Mouse (Mus musculus): ENCODE measurements at regions not wholly inside any gene's neighbourhood (a gene's known extent, or its start where the extent isn't known, plus 50 kb on each side); places are given as distances from the start of the nearest gene placed in this dataset.

DNA sequence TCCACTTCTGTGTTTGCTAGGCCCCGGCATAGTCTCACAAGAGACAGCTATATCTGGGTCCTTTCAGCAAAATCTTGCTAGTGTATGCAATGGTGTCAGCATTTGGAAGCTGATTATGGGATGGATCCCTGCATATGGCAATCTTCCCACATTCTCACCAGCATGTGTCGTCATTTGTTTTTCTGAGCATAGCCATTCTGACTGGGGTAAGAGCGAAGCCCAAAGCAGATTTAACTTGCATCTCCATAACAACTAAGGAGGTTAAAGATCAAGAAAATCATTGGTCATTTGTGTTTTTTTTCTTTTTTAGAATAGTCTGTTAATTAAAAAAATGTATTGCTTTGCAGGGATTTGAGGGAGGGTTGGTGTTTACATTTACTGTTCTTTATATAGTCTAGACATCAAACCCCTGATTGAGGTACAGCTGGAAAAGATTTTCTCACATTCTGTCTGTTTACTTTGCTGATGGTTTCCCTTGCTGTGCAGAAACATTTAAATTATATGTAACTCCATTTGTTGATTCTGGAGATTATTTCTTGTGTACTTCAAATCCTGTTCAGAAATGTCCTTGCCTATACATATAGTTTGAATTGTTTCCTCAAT, 678.1 kb downstream of the Phex start:
- Histone ChIP-seq H3K36me3 (ENCODE audit: control insufficient read depth, insufficient read depth, low read length) (no peaks in the 10 kb centered on the region), H3K4me3 (ENCODE audit: low read depth, low read length) (no peak overlapping the region), H3K9ac (ENCODE audit: low read depth, low read length) (no peak overlapping the region), H3K27ac (replicated peaks; ENCODE audit: low read depth, low read length) (no peak overlapping the region), H3K9me3 (ENCODE audit: control insufficient read depth, low read length) (no peaks in the 10 kb centered on the region), H3K4me2 (ENCODE audit: low read depth, low read length) (no peak overlapping the region), H3K4me1 (ENCODE audit: control insufficient read depth, insufficient read depth, low read length) (no peaks in the 10 kb centered on the region), H3K27me3 (replicated peaks; ENCODE audit: control insufficient read depth, insufficient read depth, low read length) (no peaks in the 10 kb centered on the region)
- WGBS: 78% methylated on average over 2 of the region's 3 CpGs
- DNase-seq (ENCODE audit: low spot score) (peak; percentile 3), ATAC-seq (ENCODE audit: low read depth) (no peak)

DNA sequence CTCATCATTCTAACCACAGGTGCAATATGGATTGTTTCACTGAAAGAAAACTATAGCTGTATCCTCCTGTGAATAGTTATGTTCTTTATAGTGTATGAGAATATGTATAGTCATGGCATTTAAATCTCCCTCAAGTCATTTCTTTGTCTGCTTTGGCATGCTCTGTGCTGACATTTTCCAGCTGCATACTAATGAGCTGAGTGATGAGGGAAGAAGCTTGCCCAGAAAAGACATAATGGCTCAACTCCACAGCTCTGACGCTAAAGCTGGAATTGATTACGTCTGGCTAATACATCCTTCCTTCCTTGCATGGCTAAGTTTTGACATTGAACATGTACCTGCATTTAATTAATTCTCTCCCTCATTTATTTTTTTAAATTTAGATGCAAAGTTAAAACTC, 722.9 kb downstream of the Phex start:
- Histone ChIP-seq H3K27me3 (replicated peaks; ENCODE audit: control insufficient read depth, insufficient read depth, low read length) (no peaks in the 10 kb centered on the region), H3K9ac (ENCODE audit: low read depth, low read length) (no peak overlapping the region), H3K27ac (replicated peaks; ENCODE audit: low read depth, low read length) (no peak overlapping the region), H3K4me2 (ENCODE audit: low read depth, low read length) (no peak overlapping the region), H3K9me3 (ENCODE audit: control insufficient read depth, low read length) (no peaks in the 10 kb centered on the region), H3K36me3 (ENCODE audit: control insufficient read depth, insufficient read depth, low read length) (no peaks in the 10 kb centered on the region), H3K4me3 (ENCODE audit: low read depth, low read length) (no peak overlapping the region), H3K4me1 (ENCODE audit: control insufficient read depth, insufficient read depth, low read length) (no peaks in the 10 kb centered on the region)
- ATAC-seq (ENCODE audit: low read depth): 0 out of 2 replicates have a peak, but pooled peaks have one; percentile 37
- DNase-seq (ENCODE audit: low spot score): peak; percentile 75
- WGBS: 43% methylated on average over 2 of the region's 2 CpGs

DNA sequence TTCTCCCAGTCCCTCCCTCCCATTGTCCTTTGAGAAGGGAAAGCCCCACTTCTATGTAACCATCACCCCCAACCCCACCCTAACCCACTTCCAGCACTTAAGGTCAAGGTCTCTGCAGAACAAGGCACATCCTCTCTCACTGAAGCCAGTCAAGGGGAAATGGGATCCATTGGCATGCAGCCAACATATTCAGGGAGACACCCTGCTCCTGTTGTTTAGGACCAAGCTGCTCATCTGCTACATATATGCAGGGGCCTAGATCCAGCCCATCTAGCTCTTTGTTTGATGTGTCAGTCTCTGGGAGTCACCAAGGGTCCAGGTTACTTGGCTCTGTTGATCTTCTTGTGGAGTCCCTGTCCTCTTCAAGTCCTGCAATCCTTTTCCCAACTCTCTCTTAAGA, 737.2 kb downstream of the Phex start:
- no peaks in the 10 kb centered on the region for H3K27me3 ChIP-seq (replicated peaks; ENCODE audit: control insufficient read depth, insufficient read depth, low read length)
- DNase-seq (ENCODE audit: low spot score): no peak
- H3K9ac ChIP-seq (ENCODE audit: low read depth, low read length): no peak overlapping the region
- no peak overlapping the region for H3K4me3 ChIP-seq (ENCODE audit: low read depth, low read length)
- no peak overlapping the region for H3K27ac ChIP-seq (replicated peaks; ENCODE audit: low read depth, low read length)
- H3K9me3 ChIP-seq (ENCODE audit: control insufficient read depth, low read length): no peaks in the 10 kb centered on the region
- no peak for ATAC-seq (ENCODE audit: low read depth)
- no peak overlapping the region for H3K4me2 ChIP-seq (ENCODE audit: low read depth, low read length)
- H3K4me1 ChIP-seq (ENCODE audit: control insufficient read depth, insufficient read depth, low read length): no peaks in the 10 kb centered on the region
- no peaks in the 10 kb centered on the region for H3K36me3 ChIP-seq (ENCODE audit: control insufficient read depth, insufficient read depth, low read length)

- Histone ChIP-seq H3K9me3 (ENCODE audit: control insufficient read depth, low read length) (no peaks in the 10 kb centered on the region), H3K4me2 (ENCODE audit: low read depth, low read length) (no peak overlapping the region), H3K27me3 (replicated peaks; ENCODE audit: control insufficient read depth, insufficient read depth, low read length) (no peaks in the 10 kb centered on the region), H3K4me1 (ENCODE audit: control insufficient read depth, insufficient read depth, low read length) (no peaks in the 10 kb centered on the region), H3K27ac (replicated peaks; ENCODE audit: low read depth, low read length) (no peak overlapping the region), H3K36me3 (ENCODE audit: control insufficient read depth, insufficient read depth, low read length) (no peaks in the 10 kb centered on the region), H3K9ac (ENCODE audit: low read depth, low read length) (no peak overlapping the region), H3K4me3 (ENCODE audit: low read depth, low read length) (no peak overlapping the region)
- 57% methylated on average over 1 of the region's 1 CpGs for WGBS
- no peak for ATAC-seq (ENCODE audit: low read depth)
- peak; percentile 1 for DNase-seq (ENCODE audit: low spot score)
Measured at GRCm38 (mm10) chrX:156673661-156674060, 741.5 kb downstream of the Phex start.

DNA sequence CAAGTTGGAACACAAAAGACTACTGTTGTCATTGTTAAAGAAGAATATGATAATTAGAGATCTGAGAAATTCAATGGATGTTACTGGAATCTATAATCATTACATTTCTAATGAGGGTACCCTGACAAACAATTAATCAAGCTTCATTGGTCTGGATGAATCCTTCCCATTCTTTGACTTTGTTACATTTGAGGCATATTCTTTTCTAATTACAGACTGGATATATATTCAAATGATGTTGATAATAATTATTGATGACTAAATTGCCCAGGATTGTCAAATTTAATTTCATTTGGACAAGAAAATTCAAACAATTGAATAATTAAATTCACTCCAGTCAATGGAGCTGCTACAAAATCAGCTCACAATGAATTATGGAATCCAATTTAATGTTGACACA, 745.6 kb downstream of the Phex start:
- ATAC-seq (ENCODE audit: low read depth): no peak
- Histone ChIP-seq H3K9me3 (ENCODE audit: control insufficient read depth, low read length) (no peaks in the 10 kb centered on the region), H3K4me2 (ENCODE audit: low read depth, low read length) (no peak overlapping the region), H3K27me3 (replicated peaks; ENCODE audit: control insufficient read depth, insufficient read depth, low read length) (no peaks in the 10 kb centered on the region), H3K4me3 (ENCODE audit: low read depth, low read length) (no peak overlapping the region), H3K36me3 (ENCODE audit: control insufficient read depth, insufficient read depth, low read length) (no peaks in the 10 kb centered on the region), H3K27ac (replicated peaks; ENCODE audit: low read depth, low read length) (no peak overlapping the region), H3K9ac (ENCODE audit: low read depth, low read length) (no peak overlapping the region), H3K4me1 (ENCODE audit: control insufficient read depth, insufficient read depth, low read length) (no peaks in the 10 kb centered on the region)
- no peak for DNase-seq (ENCODE audit: low spot score)
